Mouse (Mus musculus) monocyte, adult 5-6 weeks (primary cell): ENCODE measurements around the gene Gm11444. TPM values are rescaled to one million over a fixed set of nuclear protein-coding genes. Genes with fewer than 3 reads are reported as not detected.

Experiments
- ATAC-seq: fragments of 153-309, 156-312 bp; replicated peaks from 2 replicates; pipeline ENCODE4 v1.8.0; 2017; ENCODE audit warnings: mild to moderate bottlenecking; ENCODE audit not compliant: low TSS enrichment, insufficient number of reproducible peaks, severe bottlenecking, poor library complexity, low FRiP score
- total RNA-seq: library from RNA; stranded (forward); fragments of 200-1000, 200-491, 200-594 nt; gene quantifications from 3 replicates; pipeline ENCODE4 v1.2.3, GENCODE M21; 2017

The Gm11444 gene
- total RNA-seq, 1 experiment from 2014 or later, result not detected

GRCm38 (mm10) chr11:85837648-85838423, 12.3 kb downstream of the Gm11444 start:
- ATAC-seq, result no peak

- ATAC-seq, result no peak
Measured at GRCm38 (mm10) chr11:85837291-85837647, 12.9 kb downstream of the Gm11444 start.

DNA sequence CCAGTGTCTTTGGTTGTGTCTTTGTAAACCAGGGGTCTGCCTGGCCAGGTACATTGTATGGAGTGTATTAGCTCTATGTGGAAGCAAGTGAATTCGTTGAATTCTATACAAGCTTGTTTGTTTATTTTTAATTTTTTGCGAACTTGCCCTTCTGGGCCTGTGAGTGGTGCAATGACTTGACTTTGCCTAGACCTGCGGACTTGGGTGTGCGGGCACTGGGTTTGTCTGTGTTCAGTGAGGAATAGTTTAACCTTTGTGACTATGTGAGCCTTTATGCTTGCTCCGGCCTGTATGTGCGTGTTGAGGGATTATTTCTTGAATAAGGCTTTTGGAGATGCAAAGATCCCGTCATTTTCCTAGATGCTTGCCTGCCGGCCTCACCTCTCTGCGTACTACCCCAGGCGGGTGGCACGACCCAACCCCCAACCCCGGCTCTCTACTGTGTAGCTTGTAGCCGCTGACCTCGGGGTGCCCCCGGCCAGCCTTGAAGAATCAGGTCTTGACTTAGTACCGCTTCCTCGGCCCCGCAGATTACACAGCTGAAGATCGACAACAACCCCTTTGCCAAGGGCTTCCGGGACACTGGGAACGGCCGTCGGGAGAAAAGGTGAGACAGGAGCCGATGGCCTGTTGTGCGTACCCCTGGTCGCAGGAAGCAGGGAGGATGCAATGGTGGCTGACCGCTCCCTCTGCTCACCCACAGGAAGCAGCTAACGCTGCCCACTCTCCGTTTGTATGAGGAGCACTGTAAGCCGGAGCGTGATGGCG, 13.4 kb downstream of the Gm11444 start:
- no peak for ATAC-seq

- no peak for ATAC-seq
Measured at GRCm38 (mm10) chr11:85835753-85836522, 14.2 kb downstream of the Gm11444 start.

DNA sequence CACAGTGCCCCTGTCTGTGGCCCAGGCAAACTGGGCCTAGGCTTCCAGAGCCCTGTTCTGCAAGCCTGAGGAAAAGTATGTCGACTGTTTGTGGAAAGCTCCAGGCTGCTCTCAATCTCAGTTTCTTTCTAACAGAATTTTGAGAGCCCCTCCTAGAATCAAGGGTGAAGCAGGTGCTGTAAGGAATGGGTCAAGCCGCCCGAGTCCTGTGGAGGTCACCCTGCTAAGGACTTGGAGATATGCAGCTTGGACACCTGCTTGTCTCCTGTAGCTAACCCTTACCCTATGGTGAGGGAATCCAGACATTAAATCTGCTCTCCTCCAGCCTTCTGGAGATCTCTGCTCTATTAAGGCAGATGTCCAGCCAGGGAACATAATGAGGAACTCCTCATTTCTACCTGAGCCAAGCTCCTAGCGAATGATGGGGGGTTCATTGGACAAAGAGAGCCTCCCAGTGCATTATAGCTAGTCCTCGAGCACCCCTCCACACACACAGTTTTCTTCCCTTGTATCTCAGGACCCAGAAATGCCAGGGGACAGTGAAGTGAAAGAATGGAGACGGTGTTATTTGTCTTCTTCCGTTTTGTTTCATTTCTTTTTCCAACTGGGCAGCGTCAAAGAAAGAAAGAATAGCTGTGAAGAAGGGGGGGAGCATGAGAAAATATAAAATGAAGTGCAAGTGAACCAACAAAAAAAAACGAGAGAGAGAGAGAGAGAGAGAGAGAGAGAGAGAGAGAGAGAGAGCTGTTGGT, 15.0 kb downstream of the Gm11444 start:
- no peak for ATAC-seq

DNA sequence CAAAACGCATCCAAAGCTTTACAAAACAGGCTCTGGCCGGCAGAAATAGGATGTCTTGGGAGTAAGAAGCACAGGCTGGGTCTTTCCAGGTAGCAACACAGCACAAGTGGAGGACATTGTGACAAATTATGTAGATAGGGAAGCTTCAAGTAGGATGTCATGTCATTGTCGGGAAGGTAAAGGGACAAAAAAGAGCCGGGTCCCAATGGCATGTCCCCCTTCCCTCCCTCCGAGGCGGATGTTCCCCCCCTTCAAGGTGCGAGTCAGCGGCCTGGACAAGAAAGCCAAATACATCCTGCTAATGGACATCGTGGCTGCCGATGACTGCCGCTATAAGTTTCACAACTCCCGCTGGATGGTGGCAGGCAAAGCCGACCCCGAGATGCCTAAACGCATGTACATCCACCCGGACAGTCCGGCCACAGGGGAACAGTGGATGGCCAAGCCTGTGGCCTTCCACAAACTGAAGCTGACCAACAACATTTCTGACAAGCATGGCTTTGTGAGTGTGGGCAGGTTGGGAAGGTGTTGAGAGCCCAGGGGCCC, 15.7 kb downstream of the Gm11444 start:
- ATAC-seq, result no peak

GRCm38 (mm10) chr11:85833761-85834385, 16.3 kb downstream of the Gm11444 start:
- no peak for ATAC-seq

- ATAC-seq, result no peak
Measured at GRCm38 (mm10) chr11:85833081-85833521, 17.0 kb downstream of the Gm11444 start.

- no peak for ATAC-seq
Measured at GRCm38 (mm10) chr11:85832231-85832924, 17.8 kb downstream of the Gm11444 start, which contains the start of gene Tbx2. TSS of gene Tbx2 (plus strand) at chr11:85832551.

GRCm38 (mm10) chr11:85831656-85832230, 18.4 kb downstream of the Gm11444 start:
- ATAC-seq, result no peak

- no peak for ATAC-seq
Measured at GRCm38 (mm10) chr11:85830901-85831341, 19.2 kb downstream of the Gm11444 start.

DNA sequence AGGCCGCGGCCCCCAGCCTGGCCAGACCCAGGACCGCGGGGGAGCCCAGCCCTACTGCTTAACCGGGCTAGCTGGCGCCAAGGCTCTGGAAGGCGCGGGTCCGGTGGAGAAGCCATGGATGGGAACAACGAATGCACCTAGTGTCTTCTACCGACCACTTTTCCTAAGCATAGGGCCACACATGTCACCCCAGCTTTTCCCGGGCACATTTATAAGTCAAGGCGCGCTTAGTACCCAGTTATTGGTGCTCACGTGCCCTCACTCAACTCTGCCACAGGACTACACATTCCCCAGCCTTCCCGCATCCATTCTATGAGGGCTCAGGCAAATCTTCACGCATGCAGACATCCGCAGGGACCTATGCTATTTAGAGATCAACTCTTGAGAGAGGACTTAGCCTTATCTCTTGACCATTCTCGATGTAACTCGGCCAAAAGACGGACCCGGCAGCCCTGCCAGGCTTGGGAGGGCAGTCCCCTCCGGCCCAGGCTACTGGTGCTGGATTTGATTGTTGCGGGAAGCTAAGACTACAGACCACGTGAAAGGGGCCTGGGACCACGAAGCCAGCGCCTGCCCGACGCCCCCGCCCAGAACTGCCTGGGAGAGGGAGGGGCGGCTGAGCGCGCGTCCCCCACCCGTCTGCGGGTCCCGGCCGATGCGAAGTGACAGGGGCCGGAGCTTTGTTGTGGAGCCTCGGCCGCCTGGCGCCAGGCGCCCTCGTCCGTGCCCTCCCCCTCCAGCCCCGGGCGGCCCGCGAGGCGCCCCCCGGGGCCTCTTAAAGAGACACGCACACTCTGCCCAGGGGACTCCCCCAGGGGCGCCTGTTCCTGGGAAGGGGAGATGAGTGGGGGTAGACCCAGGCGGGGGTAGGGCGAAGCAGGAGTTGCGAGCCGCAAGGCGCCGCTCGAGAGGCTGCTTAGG, 20.4 kb downstream of the Gm11444 start:
- no peak for ATAC-seq

- no peak for ATAC-seq
Measured at GRCm38 (mm10) chr11:85828691-85829519, 21.2 kb downstream of the Gm11444 start.

GRCm38 (mm10) chr11:85827342-85827741, 22.8 kb downstream of the Gm11444 start:
- no peak for ATAC-seq

GRCm38 (mm10) chr11:85825823-85826222, 24.3 kb downstream of the Gm11444 start:
- ATAC-seq, result no peak
